Mouse (Mus musculus) MEL (cell line): ENCODE measurements around the gene Olfr683. TPM values are rescaled to one million over a fixed set of nuclear protein-coding genes. Genes with fewer than 3 reads are reported as not detected.

ENCODE experiments used
- polyA plus RNA-seq, 2 experiments: library from polyadenylated mRNA; stranded (reverse) in 1 of 2; unstranded in 1 of 2; fragments of >175 nt in 1 of 2; fragments of >200 nt in 1 of 2; gene quantifications; 2 replicates each; pipeline versions ENCODE4 v1.2.1 to v1.2.4; 2012; ENCODE audit warnings: low replicate concordance in 2 of 2, low read depth in 1 of 2; ENCODE audit not compliant: insufficient read length in 2 of 2, insufficient read depth in 1 of 2, missing spikeins in 1 of 2
- total RNA-seq: library from RNA; depleted of rRNA; stranded (reverse); fragments of 300-350 nt; gene quantifications from 2 replicates; pipeline ENCODE4 v1.2.3, GENCODE M21; 2012; rRNA removed

Gene Olfr683
- total and polyA plus RNA-seq, 3 experiments: not detected

Other genes starting within 250 kb of the Olfr683 start
- not detected in 2 replicates for gene Olfr667, start 225.5 kb downstream of the Olfr683 start, total RNA-seq
- gene Olfr667, start 225.5 kb downstream of the Olfr683 start, polyA plus RNA-seq: not detected
- gene Olfr668, start 219.0 kb downstream of the Olfr683 start, total RNA-seq: not detected in 2 replicates
- not detected for gene Olfr668, start 219.0 kb downstream of the Olfr683 start, polyA plus RNA-seq
- gene Olfr669, start 212.8 kb downstream of the Olfr683 start, total RNA-seq: not detected in 2 replicates
- gene Olfr669, start 212.8 kb downstream of the Olfr683 start, polyA plus RNA-seq: not detected
- gene Olfr670, start 184.4 kb downstream of the Olfr683 start, total RNA-seq: not detected in 2 replicates
- not detected for gene Olfr670, start 184.4 kb downstream of the Olfr683 start, polyA plus RNA-seq
- gene Olfr671, start 167.9 kb downstream of the Olfr683 start, total RNA-seq: not detected in 2 replicates
- not detected for gene Olfr671, start 167.9 kb downstream of the Olfr683 start, polyA plus RNA-seq
- gene Olfr672, start 145.0 kb downstream of the Olfr683 start, total RNA-seq: not detected in 2 replicates
- not detected for gene Olfr672, start 145.0 kb downstream of the Olfr683 start, polyA plus RNA-seq
- gene Olfr675, start 118.6 kb downstream of the Olfr683 start, total RNA-seq: not detected in 2 replicates
- not detected for gene Olfr675, start 118.6 kb downstream of the Olfr683 start, polyA plus RNA-seq
- gene Olfr676, start 114.3 kb downstream of the Olfr683 start, total RNA-seq: not detected in 2 replicates
- gene Olfr676, start 114.3 kb downstream of the Olfr683 start, polyA plus RNA-seq: not detected
- gene Olfr677, start 95.6 kb downstream of the Olfr683 start, total RNA-seq: not detected in 2 replicates
- not detected for gene Olfr677, start 95.6 kb downstream of the Olfr683 start, polyA plus RNA-seq
- gene Olfr678, start 82.5 kb downstream of the Olfr683 start, total RNA-seq: not detected in 2 replicates
- gene Olfr678, start 82.5 kb downstream of the Olfr683 start, polyA plus RNA-seq: not detected
- gene Olfr679, start 65.8 kb downstream of the Olfr683 start, total RNA-seq: not detected in 2 replicates
- gene Olfr679, start 65.8 kb downstream of the Olfr683 start, polyA plus RNA-seq: not detected
- gene Olfr680-ps1, start 54.2 kb downstream of the Olfr683 start, total RNA-seq: not detected in 2 replicates
- not detected for gene Olfr680-ps1, start 54.2 kb downstream of the Olfr683 start, polyA plus RNA-seq
- not detected in 2 replicates for gene Olfr681, start 30.2 kb downstream of the Olfr683 start, total RNA-seq
- gene Olfr681, start 30.2 kb downstream of the Olfr683 start, polyA plus RNA-seq: not detected
- gene Olfr684, start 16.6 kb upstream of the Olfr683 start, total RNA-seq: not detected in 2 replicates
- not detected for gene Olfr684, start 16.6 kb upstream of the Olfr683 start, polyA plus RNA-seq
- not detected in 2 replicates for gene Olfr685, start 39.0 kb upstream of the Olfr683 start, total RNA-seq
- gene Olfr685, start 39.0 kb upstream of the Olfr683 start, polyA plus RNA-seq: not detected
- not detected in 2 replicates for gene Olfr686, start 60.5 kb upstream of the Olfr683 start, total RNA-seq
- gene Olfr686, start 60.5 kb upstream of the Olfr683 start, polyA plus RNA-seq: not detected
- gene Olfr688, start 141.1 kb upstream of the Olfr683 start, total RNA-seq: not detected in 2 replicates
- not detected for gene Olfr688, start 141.1 kb upstream of the Olfr683 start, polyA plus RNA-seq
- not detected in 2 replicates for gene Olfr689, start 164.2 kb upstream of the Olfr683 start, total RNA-seq
- gene Olfr689, start 164.2 kb upstream of the Olfr683 start, polyA plus RNA-seq: not detected
- not detected in 2 replicates for gene Olfr690, start 187.1 kb upstream of the Olfr683 start, total RNA-seq
- gene Olfr690, start 187.1 kb upstream of the Olfr683 start, polyA plus RNA-seq: not detected
- not detected in 2 replicates for gene Olfr691, start 195.3 kb upstream of the Olfr683 start, total RNA-seq
- not detected for gene Olfr691, start 195.3 kb upstream of the Olfr683 start, polyA plus RNA-seq
- not detected in 2 replicates for gene Olfr692, start 221.2 kb upstream of the Olfr683 start, total RNA-seq
- gene Olfr692, start 221.2 kb upstream of the Olfr683 start, polyA plus RNA-seq: not detected
- gene Gm5901, start 228.0 kb upstream of the Olfr683 start, total RNA-seq: 0.31 TPM in 1 of 2 replicates, not detected in the other
- gene Gm5901, start 228.0 kb upstream of the Olfr683 start, polyA plus RNA-seq: 1 to 10 TPM in 1 of 2 experiments, not detected in 1; 1.7 TPM